Mouse (Mus musculus) left cerebral cortex, adult 18-20 months (tissue): Measurements from ENCODE around the gene Nmt1. TPM values are rescaled to one million over a fixed set of nuclear protein-coding genes. Genes with fewer than 3 reads are reported as not detected.

Source experiments
- DNase-seq, 2 experiments: peaks; one replicate each; pipeline ENCODE4 v3.0.0; 2021 to 2022; ENCODE audit warnings: low spot score in 2 of 2, mixed read lengths in 1 of 2
- total RNA-seq, 2 experiments: library from RNA; stranded (reverse); gene quantifications; 2 replicates each; pipeline ENCODE4 v1.2.3; 2021

The Nmt1 gene
- total RNA-seq, 2 experiments from 2014 or later, result 130 to 131 TPM

- no peak for DNase-seq
Measured at GRCm38 (mm10) chr11:103074796-103075323, 46.9 kb downstream of the Nmt1 start.

- no peak for DNase-seq
Measured at GRCm38 (mm10) chr11:103076010-103076409, 48.0 kb downstream of the Nmt1 start.

- DNase-seq, result no peak
Measured at GRCm38 (mm10) chr11:103076581-103076980, 48.6 kb downstream of the Nmt1 start.

- no peak for DNase-seq
Measured at GRCm38 (mm10) chr11:103078131-103078530, 50.1 kb downstream of the Nmt1 start.

GRCm38 (mm10) chr11:103080323-103081091 lies 52.5 kb downstream of the Nmt1 start:
- peak in 1 of 2 experiments; percentile 47 for DNase-seq

GRCm38 (mm10) chr11:103081631-103082030 lies 53.6 kb downstream of the Nmt1 start:
- DNase-seq, result no peak

GRCm38 (mm10) chr11:103093306-103093705 lies 65.3 kb downstream of the Nmt1 start:
- DNase-seq, result no peak

GRCm38 (mm10) chr11:103093862-103094833 lies 66.2 kb downstream of the Nmt1 start:
- DNase-seq, result no peak

GRCm38 (mm10) chr11:103095107-103095670 lies 67.2 kb downstream of the Nmt1 start:
- no peak for DNase-seq

GRCm38 (mm10) chr11:103095801-103096200 lies 67.8 kb downstream of the Nmt1 start:
- no peak for DNase-seq

- DNase-seq, result no peak
Measured at GRCm38 (mm10) chr11:103096979-103097894, 69.2 kb downstream of the Nmt1 start.

GRCm38 (mm10) chr11:103098531-103099190 lies 70.7 kb downstream of the Nmt1 start:
- DNase-seq, result no peak

- DNase-seq, result no peak
Measured at GRCm38 (mm10) chr11:103099352-103099940, 71.5 kb downstream of the Nmt1 start.

GRCm38 (mm10) chr11:103100361-103100760 lies 72.4 kb downstream of the Nmt1 start:
- no peak for DNase-seq

- DNase-seq, result peak; percentile 62 to 73
Measured at GRCm38 (mm10) chr11:103101481-103101865, 73.5 kb downstream of the Nmt1 start, which contains the start of the genes Plcd3 and Acbd4. TSS of gene Plcd3 (minus strand) at chr11:103101658. TSS of gene Acbd4 (plus strand) at chr11:103101682.

GRCm38 (mm10) chr11:103101866-103102501 lies 74.0 kb downstream of the Nmt1 start:
- peak; percentile 68 to 77 for DNase-seq

GRCm38 (mm10) chr11:103102725-103103349 lies 74.8 kb downstream of the Nmt1 start:
- peak; percentile 97 for DNase-seq

- no peak for DNase-seq
Measured at GRCm38 (mm10) chr11:103103621-103104020, 75.6 kb downstream of the Nmt1 start.
